Mouse (Mus musculus) liver, postnatal 0 days (tissue): Measurements from ENCODE around the gene Itga8.

Experiments used
- CTCF ChIP-seq: sonication (generic); IDR thresholded peaks from 2 replicates; pipeline ENCODE4 v1.5.1; 2016; ENCODE audit warnings: antibody characterized with exemption, low read depth
- EP300 ChIP-seq: IDR thresholded peaks from 2 replicates; pipeline ENCODE4 v1.6.1; 2016; ENCODE audit warnings: antibody characterized with exemption, low read depth, mild to moderate bottlenecking

- no peak for TF ChIP-seq EP300
- TF ChIP-seq CTCF, result no peak
Observed at GRCm38 (mm10) chr2:12331962-12332361, 30.2 kb upstream of the Itga8 start.
